Mouse (Mus musculus) C2C12 (cell line): Measurements from ENCODE around the gene Hist1h1a.

Source experiments
- CTCF ChIP-seq: IDR thresholded peaks from one replicate; pipeline ENCODE4 v1.5.1; 2011; ENCODE audit not compliant: control insufficient read depth, insufficient read depth, insufficient read length
- FOSL1 ChIP-seq: IDR thresholded peaks from one replicate; pipeline ENCODE4 v1.8.0; 2011; ENCODE audit warnings: mild to moderate bottlenecking, low read length; ENCODE audit not compliant: poor library complexity, insufficient read depth, severe bottlenecking
- MAX ChIP-seq: IDR thresholded peaks from one replicate; pipeline ENCODE4 v1.6.1; 2011; ENCODE audit warnings: mild to moderate bottlenecking, control low read depth
- MYOG ChIP-seq: IDR thresholded peaks from one replicate; pipeline ENCODE4 v1.6.1; 2011; ENCODE audit not compliant: control insufficient read depth, insufficient read length; ENCODE audit errors: extremely low read depth
- USF1 ChIP-seq: IDR thresholded peaks from one replicate; pipeline ENCODE4 v1.6.1; 2011; ENCODE audit warnings: low read depth, mild to moderate bottlenecking, control low read depth, moderate library complexity

DNA sequence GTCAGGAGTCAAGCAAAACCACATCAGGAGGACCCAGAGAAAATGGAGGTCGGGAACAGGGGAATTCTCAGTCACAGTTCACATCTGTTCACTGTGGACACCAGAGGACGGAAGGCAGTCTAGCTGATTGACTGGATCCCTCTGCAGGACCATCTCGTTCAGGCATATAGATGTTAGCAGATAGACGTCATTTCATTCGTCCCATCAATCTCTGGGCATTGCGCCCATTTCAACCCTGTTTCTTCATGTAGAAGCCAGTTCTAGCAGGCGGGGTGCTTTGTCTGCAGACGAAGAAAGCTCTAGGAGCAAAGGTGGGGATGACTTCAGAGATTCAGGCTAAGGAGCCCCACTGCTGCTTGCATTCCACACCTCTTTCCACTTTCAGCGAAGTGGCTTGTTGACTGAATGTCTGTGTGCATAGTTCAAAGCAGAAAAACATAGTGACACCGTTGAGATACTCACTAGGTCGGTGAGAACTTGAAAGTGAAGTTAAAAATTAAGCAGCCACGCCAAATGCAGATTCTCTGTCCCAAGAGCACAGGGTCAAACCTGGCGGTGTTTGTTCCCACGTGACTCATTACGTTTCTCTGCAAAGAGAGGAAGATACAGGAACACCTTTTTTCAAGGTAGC, 43.1 kb downstream of the Hist1h1a start, which contains the start of gene Slc17a2:
- TF ChIP-seq CTCF (no peak), MYOG (no peak), MAX (no peak), USF1 (no peak), FOSL1 (no peak)
